Mouse (Mus musculus): ENCODE data around the gene Rtn3.

The Rtn3 gene

GRCm38 (mm10) chr19:7487680-7488079, 4.6 kb upstream of the Rtn3 start:
- DNase-seq (ENCODE audit: low read depth, low spot score) = no peak

- peak; percentile 6 for DNase-seq (ENCODE audit: low read depth, low spot score)
These were observed 995 bp upstream of the Rtn3 start for GRCm38 (mm10) chr19:7484076-7484475.

- DNase-seq (ENCODE audit: low read depth, low spot score) = peak; percentile 82
These were observed 416 bp upstream of the Rtn3 start for GRCm38 (mm10) chr19:7483512-7483882.

GRCm38 (mm10) chr19:7482266-7482598, 849 bp downstream of the Rtn3 start:
- DNase-seq (ENCODE audit: low read depth, low spot score) = peak; percentile 12

GRCm38 (mm10) chr19:7481541-7482265, 1.4 kb downstream of the Rtn3 start:
- DNase-seq (ENCODE audit: low read depth, low spot score) = peak; percentile 39

GRCm38 (mm10) chr19:7479751-7480248, 3.3 kb downstream of the Rtn3 start:
- DNase-seq (ENCODE audit: low read depth, low spot score) = no peak

- DNase-seq (ENCODE audit: low read depth, low spot score) = no peak
These were observed 12.4 kb downstream of the Rtn3 start for GRCm38 (mm10) chr19:7470643-7471042.

GRCm38 (mm10) chr19:7467915-7468314, 15.2 kb downstream of the Rtn3 start:
- no peak for DNase-seq (ENCODE audit: low read depth, low spot score)

- no peak for DNase-seq (ENCODE audit: low read depth, low spot score)
These were observed 23.7 kb downstream of the Rtn3 start for GRCm38 (mm10) chr19:7459370-7459769.

- no peak for DNase-seq (ENCODE audit: low read depth, low spot score)
These were observed 24.2 kb downstream of the Rtn3 start for GRCm38 (mm10) chr19:7458901-7459300.

GRCm38 (mm10) chr19:7456803-7457202, 26.3 kb downstream of the Rtn3 start:
- no peak for DNase-seq (ENCODE audit: low read depth, low spot score)

- no peak for DNase-seq (ENCODE audit: low read depth, low spot score)
These were observed 37.5 kb downstream of the Rtn3 start for GRCm38 (mm10) chr19:7445596-7445995.

GRCm38 (mm10) chr19:7445105-7445504, 38.0 kb downstream of the Rtn3 start:
- no peak for DNase-seq (ENCODE audit: low read depth, low spot score)

GRCm38 (mm10) chr19:7441493-7441892, 41.6 kb downstream of the Rtn3 start:
- DNase-seq (ENCODE audit: low read depth, low spot score) = no peak

- DNase-seq (ENCODE audit: low read depth, low spot score) = no peak
These were observed 44.8 kb downstream of the Rtn3 start for GRCm38 (mm10) chr19:7438295-7438694.

GRCm38 (mm10) chr19:7436061-7436970, 46.8 kb downstream of the Rtn3 start:
- no peak for DNase-seq (ENCODE audit: low read depth, low spot score)

GRCm38 (mm10) chr19:7434887-7435286, 48.2 kb downstream of the Rtn3 start:
- no peak for DNase-seq (ENCODE audit: low read depth, low spot score)

- DNase-seq (ENCODE audit: low read depth, low spot score) = no peak
These were observed 57.7 kb downstream of the Rtn3 start for GRCm38 (mm10) chr19:7425398-7425775.

- DNase-seq (ENCODE audit: low read depth, low spot score) = no peak
These were observed 58.3 kb downstream of the Rtn3 start for GRCm38 (mm10) chr19:7424590-7425397.

- no peak for DNase-seq (ENCODE audit: low read depth, low spot score)
These were observed 59.0 kb downstream of the Rtn3 start for GRCm38 (mm10) chr19:7424131-7424530.

GRCm38 (mm10) chr19:7423656-7424030, 59.4 kb downstream of the Rtn3 start:
- no peak for DNase-seq (ENCODE audit: low read depth, low spot score)

All from brain, embryonic 18.5 days (tissue).